Mouse (Mus musculus) lung, postnatal 36 days (tissue): Measurements from ENCODE around the gene Socs5.

ENCODE experiments used
- DNase-seq: peaks from one replicate; pipeline ENCODE4 v3.0.0; 2022; ENCODE audit warnings: mixed read lengths

Socs5 gene

DNA sequence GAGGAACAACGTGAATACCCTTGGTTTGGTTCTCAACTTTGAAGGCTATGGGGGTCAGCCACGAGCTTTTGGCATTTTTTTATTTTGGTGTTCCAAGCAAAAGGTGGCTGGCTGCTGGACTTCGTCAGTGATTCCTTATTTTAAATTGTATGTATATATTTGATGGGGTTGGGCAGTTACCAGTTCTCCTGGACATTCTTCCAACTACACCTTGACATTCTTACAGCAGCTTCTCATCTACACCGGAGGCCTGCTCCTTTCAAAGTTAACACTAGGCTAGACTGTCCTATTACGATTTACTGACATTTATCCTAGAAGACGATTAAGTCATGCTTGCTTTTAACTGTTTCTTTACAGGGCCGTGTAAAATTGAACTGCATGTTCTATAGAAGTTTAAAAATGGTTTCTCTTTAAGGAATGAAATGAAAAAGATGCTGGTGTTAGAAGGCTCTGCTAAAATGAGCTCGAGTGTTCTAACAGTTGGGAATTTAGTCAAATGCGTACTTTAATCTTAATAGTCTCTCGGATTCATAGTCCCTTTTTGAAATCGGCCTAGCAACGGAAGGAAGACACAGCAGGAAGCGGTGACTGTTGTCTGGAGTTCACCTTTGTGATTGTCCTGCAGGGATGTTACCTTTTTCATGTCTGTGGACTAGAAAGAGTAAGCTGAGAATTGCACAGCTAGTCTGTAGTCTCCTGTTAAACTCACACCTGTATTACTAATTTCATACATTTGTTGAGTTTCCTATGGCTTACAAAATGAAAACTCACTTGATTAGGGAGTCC is 1.2 kb downstream of the Socs5 start:
- DNase-seq, result no peak

DNA sequence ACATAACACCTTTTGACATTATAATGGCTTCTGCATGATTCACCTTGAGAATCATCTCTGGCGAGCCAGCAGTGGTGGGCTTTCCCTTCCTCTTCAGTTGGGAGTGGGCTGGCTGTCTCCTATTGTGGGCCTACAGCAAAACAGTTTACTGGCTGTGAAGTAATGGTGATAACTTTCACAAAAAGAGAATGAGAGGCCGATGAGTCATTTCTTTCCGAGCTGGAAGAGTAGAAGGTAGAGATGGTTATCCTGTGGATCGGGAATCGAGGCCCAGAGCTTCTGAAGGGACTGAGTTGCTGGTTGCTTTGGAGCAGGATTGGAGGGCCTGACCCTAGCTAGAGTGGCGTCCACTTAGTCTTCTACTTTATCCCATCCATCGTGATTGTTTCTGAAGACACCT is 2.0 kb downstream of the Socs5 start:
- DNase-seq, result no peak

DNA sequence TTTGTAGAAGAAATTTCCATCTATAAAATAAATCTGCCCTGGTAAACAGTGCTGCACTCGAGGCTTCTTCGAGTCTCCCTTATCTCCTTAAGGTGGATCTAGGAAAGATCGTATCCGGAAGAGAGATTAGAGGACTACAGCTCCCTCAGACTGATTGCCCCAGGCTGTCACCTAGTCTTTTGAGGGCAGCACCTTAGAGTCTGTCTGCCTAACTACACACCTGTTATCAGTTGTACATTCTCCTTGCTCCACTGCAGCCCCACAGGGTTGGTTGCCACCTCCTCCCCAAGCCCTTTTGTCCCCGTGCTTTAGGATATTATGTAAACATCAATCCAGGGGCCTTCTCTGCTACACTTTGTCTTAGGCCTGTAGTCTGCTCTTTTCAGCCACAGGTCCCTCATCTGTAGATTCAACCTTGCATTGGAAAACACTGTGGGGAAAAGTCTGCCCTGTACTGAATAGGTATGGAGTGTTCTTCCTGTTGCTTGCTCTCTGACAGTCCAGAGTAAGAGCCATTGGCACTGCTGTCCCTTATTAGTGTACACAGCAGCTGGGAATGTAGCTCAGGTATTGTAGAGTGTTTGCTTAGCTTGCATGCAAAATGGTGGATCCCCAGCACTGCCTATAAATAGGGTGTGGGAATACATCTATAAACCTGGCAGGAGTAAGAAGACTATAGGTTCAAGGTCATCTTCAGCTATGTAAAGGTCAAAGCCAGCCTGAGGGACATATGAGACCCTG is 5.5 kb downstream of the Socs5 start:
- DNase-seq, result peak; percentile 45

DNA sequence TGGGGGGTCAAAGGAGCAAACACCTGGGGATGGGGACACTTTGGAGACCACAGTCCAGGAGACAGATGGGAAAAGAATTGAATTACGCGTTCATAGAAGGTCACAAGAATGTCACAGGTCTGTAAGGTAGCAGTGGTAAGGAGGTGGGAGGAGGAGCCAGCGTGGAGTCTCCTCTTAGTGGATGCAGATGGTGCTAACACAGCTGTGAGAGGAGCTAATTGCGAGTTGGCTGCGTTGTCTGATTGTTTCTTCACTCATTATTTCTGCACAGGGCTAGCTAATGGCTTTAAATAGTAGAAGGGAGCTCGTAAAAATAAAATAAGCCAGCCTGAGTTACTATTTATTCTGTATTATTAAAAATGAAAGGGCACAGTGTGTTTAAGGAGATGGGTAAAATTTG is 8.1 kb downstream of the Socs5 start:
- no peak for DNase-seq

DNA sequence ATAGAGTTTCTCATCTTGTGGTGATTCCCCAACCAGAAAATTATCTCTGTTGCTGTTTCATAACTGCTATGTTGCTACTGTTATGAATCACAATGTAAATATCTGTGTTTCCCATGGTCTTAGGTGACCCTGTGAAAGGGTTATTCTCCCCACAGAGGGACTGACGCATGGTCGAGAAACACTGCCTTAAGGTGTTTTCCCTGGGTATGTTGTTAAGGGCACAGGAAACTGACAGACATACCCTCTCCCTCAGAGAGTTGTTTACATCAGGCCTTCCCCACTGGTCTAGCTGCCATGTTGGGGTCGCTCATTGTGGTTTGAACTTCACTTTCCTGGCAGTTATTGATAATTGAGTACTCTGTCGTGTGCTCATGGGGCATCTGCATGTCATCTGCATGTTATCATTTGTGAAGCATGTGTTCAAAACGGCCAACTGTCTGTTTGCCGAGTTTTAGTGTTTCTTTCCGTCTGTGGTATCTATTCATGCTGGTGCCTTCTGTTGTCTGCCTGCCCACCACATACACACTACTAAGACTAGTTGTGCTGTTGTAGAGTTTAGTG is 11.6 kb downstream of the Socs5 start:
- DNase-seq, result no peak

DNA sequence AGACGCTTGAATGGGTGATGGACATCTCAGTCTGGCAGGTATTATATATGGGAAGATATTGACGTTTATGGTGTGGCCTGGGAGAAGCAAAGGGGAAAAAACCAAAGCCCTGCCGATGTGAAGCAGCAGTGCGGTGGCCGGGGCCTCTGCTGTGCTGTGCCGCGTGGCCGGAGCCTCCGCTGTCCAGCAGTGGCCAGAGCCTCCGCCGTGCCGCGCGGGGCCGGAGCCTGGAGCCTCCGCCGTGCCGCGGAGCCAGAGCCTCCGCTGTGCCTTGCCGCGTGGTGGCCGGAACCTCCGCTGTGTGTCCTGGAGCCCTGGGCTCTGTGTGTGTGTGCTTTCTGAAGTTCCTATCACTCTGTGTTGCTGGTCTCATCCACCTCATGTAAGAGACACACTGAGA is 17.9 kb downstream of the Socs5 start:
- no peak for DNase-seq

DNA sequence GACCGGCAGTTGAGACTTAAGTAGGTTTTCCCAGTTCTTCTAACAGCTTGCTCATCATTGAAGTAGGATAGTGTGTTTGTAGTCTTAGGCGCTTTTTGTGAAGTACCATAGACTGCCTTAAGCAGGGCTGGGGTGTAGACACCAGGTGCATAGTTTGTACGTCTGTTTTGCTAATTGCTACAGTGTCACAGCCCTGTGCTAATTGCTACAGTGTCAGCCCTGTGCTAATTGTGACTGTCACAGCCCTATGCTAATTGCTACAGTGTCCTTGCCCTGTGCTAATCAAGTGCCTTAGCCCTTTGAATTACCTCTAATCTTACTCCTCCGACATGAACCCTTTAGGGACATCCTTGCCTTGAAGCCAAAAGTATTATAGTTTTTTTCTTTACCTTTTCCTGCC is 24.8 kb downstream of the Socs5 start:
- no peak for DNase-seq

DNA sequence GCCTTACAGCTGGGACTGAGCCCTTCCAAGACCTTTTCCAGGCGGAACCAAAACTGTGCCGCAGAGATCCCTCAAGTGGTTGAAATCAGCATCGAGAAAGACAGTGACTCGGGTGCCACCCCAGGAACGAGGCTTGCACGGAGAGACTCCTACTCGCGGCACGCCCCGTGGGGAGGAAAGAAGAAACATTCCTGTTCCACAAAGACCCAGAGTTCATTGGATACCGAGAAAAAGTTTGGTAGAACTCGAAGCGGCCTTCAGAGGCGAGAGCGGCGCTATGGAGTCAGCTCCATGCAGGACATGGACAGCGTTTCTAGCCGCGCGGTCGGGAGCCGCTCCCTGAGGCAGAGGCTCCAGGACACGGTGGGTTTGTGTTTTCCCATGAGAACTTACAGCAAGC is 26.3 kb downstream of the Socs5 start:
- DNase-seq, result peak; percentile 42

DNA sequence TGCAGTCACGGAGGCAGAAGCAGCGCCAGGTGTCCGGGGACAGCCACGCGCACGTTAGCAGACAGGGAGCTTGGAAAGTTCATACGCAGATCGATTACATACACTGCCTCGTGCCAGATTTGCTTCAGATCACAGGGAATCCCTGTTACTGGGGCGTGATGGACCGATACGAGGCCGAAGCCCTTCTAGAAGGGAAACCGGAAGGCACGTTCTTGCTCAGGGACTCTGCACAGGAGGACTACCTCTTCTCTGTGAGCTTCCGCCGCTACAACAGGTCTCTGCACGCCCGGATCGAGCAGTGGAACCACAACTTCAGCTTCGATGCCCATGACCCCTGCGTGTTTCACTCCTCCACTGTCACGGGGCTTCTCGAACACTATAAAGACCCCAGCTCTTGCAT is 27.2 kb downstream of the Socs5 start:
- no peak for DNase-seq

DNA sequence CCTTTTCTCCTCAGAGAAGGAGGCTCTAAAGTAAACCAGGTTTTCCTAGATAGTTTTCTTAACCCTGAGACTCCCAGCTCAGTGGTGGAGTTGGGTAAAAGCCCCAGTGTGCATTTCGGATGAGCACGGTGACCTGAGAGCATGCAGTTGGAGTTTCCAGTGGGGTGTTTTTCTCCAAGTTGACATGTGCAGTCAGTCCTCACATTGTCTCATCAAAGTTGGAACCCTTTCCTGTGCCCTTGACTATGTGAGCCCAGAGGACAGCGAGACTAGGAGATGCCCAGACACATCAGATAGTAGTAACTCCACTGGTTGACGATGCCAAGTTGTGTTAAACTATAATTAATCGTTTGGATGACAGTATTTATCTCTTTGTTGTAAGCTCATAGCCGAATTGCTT is 28.3 kb downstream of the Socs5 start:
- DNase-seq, result no peak

DNA sequence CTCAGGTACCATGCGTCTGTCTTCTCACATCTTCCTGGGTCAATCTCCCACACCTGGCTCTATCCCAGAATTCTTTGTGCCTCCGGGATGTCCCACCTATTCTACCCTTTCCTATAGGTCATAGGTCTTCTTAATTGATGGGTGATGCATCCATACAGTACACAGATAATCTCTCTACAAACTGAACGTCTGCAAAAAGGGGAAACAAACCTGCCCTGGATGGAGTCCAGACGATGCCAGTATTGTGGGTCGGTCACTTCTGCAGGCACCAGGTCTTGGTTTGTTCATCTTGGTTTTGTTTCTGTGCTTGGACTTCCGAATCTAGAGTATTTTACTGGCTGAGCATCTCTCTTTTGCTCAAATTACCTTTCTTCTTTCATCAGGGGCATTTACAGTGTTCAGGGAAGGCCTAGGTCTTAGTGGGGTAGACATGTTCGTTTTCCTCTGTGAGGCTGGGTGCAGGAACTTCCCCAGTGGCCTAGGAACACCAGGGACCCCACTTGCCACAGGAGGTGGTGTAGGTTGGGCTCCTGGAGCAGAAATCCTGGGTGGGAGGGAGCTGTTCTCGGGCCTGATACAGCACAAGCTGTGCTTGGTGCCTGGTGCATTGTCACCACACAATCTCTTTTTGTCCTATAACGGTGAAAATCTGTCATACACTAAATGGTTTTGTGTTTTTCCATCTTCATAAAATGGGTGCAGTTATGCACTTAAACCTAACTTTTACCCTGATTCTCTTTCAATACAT is 33.9 kb downstream of the Socs5 start:
- no peak for DNase-seq

DNA sequence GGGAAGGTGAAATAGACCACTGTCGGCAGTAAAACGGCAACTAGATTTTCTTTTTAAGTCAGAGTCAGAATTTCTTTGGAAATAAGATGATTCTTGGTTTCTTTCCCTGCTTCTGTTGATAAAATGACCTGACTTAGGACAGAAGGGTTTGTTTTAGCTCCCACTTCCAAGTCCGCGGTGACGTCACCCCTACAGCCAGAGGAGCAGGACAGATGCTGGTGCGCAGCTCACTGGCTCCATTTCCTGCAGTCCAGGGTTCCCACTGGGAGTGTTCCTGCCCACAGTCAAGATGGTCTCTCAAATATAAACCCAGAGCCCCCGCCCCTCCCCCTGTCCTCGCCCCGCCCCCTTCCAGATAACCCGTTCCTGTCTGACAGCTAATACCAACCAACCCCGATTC is 34.8 kb downstream of the Socs5 start:
- DNase-seq, result peak; percentile 83

DNA sequence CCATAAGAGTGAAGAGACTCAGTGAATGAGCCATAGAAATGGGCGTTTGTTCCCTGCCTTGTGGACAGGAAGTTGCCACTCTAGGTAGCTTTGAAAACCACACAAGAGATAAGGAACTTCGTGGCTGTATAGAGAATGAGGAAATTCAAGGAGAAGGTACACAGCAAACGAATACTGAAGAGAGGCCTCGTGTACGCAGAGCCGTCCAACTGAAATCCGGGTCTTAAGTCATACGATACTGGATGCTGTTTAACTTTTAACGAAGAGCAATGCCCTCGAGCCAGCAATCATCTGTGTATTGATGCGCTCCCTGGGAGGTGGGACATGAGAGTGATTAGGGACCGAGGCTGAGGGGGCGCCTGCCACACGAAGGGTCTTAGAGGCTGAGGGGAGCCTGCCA is 35.7 kb downstream of the Socs5 start:
- DNase-seq, result no peak

DNA sequence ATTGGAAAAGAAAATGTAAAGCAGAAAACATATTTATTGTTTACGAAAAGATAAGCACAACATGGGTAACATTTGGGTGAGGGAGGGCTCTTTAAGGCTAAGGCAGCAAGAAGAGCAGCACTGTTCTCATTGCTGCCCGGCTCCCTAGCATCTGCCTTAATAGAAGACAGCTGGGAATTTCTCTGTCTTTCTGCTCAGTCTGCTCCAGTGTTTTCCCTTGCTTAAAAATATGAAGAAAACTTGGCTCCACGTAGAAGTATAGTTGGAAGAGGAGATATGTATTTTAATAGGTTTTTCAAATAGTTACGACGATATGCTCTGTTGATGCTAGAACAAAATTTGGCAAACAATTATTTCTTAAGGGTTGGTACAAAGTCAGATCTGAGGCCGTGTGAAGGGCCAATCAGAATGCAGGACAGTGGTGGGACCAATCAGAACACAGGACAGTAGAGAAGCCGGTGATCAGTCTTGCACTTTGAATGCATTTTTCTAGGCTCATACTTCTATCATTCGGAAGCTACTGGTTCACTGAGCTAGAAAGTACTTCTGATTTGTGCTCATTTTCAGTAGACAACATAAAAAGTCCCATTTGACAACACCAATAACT is 39.0 kb downstream of the Socs5 start:
- no peak for DNase-seq

DNA sequence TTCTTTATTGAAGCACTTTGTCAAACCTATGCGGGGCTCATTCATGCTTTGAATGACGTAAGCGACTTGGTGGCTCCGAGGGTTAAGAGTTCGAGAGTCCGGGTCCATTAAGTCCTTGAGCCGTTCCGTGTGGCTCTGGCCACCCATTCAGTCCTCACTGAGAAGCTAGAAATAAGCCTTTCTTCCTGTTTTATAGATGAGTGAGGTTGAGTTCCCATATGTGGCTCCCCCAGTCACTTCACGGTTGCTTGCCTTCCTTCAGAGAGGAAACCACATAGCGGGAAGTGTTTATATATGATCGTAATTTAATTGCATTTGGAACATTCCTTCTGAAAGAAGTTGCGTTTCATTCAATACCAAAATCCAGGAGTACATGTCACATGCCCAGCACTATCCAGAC is 42.3 kb downstream of the Socs5 start:
- no peak for DNase-seq

DNA sequence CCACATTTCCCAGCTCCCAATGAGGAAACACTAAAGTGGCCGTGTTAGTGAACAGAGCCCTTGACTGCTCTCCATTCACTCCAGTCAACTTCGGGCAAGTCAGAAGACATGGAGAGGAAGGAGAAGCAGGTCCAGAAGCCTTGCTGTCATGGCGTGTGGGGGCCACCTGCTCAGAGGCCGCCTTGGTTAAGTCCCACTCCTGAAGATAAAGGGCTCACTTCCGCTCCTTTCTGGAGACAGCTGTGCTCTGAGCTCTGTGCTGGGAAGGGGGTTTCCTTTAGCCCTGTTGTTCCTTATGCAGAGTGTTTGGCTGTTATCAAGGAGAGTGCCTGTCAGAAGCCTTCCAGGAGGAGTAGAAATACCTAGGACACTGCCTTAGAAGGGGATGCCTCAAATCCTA is 45.5 kb downstream of the Socs5 start:
- DNase-seq, result no peak

DNA sequence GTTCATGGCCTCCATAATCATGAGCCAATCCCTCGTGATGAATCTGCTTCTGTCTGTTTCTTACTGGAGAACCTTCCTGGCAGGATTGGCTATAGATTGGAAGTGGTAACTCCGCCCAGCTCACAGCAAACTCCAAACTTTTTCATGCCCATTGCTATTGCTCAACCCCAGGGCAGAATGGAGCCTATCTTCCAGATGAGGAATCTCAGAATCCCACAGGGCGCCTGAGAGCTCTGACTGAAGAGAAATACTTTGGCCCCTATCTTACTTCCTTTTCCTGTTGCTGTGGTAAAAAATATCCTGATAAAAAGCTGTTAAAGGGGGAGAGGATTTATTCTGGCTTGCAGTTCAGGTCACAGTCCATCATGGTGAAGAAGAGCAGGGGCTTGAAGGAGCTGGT is 48.2 kb downstream of the Socs5 start:
- DNase-seq, result no peak

DNA sequence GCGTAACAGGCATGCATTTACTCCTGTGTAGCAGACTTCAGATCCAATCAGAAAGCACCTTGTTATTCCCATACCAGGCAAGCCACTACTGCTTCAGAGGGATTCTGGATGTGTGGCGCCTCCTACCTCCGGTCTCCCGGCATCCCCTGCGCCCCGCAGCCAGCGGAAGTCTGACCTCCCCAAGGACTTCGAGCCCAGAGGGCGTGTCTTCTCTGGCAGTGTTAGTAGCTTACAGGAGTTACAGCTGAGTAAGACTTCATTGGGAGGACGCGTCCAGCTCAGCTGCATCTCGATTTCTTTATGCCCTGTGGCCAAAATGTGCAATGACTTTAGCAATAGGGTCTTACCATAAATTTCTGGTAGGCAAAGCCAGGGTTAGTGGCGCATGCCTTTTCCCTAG is 50.3 kb downstream of the Socs5 start:
- peak; percentile 45 for DNase-seq

DNA sequence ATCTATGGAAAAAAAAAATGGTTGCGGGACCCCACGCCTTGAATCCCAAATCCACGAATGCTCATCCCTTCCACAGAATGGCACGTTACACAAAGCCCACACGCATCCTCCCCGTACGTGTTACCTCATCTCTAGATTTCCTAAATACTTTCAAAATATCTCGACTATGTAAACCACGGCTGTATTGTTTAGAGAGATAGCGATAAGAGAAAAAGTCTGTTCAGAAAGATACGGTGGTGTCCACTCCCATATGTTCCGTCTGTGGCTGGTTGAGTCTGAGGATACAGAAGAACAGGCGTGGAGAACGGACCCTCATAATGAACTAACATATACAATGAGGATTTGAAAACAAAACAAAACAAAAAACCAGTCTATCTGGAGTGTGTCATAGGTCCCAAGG is 51.1 kb downstream of the Socs5 start:
- DNase-seq, result no peak

DNA sequence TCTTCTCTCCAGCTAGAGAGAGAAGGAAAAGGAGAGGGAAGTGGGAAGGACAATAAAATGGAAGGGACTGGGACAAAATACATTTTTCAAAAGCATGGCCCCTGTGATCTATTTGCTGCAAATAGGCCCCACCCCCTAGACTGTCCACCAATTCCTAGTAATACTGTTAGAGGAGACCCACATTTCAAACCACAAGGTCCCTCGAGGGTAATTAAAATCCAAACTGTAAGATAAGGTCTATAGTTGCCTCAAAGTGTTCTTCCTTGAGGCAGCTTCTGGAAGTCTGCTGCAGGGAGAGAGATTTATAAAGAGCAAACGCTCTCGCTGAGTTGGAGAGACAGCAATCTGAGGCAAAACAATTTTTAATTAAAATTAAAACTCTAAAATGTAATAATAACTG is 52.8 kb downstream of the Socs5 start:
- DNase-seq, result no peak

DNA sequence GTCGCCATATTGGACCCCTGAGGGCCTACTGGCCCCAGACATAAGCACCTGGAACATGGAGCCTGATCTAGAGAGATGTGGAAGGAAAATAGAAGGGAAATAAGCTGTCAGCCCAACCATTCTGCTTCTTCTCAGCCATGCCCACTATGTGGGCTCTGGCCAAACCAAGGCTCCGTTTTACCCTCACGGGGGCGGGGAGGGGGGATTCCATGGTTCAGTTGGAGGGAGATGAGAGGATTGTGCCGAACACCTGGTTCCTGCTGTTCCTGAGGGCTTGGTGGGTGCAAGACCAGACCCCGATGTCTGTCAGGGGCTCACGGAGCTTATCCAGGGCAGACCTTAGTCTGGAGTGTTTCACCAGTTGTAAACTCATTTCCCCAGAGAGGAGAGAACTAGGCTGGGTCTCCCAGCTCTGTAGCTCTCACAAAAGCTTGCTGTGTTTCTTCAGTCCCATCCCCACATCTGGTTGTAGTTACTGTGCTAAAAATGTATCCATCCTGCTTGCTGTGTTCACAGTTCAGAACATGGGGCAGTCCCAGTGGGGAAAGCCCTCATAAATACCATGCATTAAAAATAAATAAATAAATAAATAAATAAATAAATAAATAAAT is 56.9 kb downstream of the Socs5 start:
- DNase-seq, result no peak

DNA sequence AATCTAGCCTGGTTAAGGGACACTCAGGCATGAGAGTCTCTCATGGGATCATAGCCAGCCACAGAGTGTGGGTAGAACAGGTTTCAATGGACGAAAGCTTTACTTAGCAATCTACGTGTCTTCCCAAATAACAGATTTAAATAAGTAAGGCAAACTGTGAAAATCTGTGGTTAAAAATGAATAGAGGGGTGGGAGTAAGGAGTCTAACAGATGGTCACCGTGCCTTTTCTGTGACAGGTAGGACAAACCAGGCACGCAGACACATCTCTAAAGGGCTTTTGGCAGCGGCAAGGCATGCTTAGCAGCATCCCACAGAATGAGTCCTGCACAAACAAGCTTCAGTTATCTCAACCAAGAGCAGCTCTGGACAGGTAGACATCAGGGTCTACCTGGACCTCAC is 59.9 kb downstream of the Socs5 start:
- no peak for DNase-seq

DNA sequence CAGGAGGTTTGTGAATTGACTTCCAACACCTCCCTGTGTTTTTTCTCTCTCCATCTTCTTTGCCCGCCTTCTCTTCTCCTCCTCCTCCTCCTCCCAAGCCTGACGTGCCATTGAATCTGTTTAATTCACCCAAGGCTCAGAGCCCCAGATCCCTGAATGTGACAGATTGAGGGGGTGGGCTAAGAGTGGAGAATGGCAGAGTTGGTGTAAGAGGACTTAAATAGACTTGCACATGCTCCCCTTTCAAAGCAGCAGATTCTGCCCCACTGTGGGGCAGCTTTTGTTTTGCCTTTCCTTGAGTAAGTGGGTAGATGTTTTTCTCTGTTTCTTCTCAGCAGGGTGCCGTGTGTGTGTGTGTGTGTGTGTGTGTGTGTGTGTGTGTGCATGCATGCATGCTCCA is 61.6 kb downstream of the Socs5 start:
- no peak for DNase-seq
